Mouse (Mus musculus): ENCODE measurements around the gene Pgap2.

Gene Pgap2

GRCm38 (mm10) chr7:102239591-102239990 lies 29.6 kb downstream of the Pgap2 start:
- no peak for DNase-seq (ENCODE audit: extremely low read depth, insufficient read length, low spot score)

DNA sequence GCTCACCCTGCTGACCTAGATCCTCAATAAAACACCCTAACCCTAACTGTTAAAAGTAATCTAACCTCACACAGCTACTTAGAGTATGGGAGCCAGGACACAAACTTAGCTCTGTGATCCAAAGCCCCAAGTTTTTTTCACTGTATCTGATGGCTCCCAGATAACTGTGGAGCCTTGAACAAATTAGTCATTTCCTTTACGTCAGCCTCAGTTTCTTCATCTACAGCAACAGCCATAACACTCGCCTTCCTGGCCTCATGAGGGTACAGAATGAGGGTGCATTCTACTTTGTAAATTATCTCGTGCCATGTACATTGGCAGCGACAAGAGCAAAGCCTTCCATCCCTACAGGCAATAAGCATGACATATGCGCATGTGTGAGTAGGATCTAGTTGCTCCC lies 32.4 kb downstream of the Pgap2 start:
- DNase-seq (ENCODE audit: extremely low read depth, insufficient read length, low spot score) = no peak

DNA sequence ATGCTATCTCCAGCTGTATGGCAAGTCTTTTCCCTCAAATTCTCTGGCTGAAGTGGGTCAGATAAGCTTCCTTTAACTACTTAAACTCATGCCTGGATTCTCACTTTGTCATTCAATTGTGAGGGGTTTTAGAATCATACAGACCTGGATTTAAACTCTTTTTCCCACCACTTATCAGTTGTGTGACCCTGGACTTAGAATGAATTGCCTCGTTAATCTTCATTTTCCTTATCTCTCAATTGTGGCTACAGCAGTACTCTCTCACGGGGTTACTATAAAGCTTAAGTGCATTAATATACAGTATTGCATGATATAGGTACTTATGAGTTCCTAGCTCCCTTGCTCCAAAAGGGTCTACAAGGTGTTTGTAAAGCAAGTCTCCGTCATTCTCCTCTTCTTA lies 32.9 kb downstream of the Pgap2 start:
- DNase-seq (ENCODE audit: extremely low read depth, insufficient read length, low spot score) = no peak

GRCm38 (mm10) chr7:102243870-102244269 lies 33.9 kb downstream of the Pgap2 start:
- DNase-seq (ENCODE audit: extremely low read depth, insufficient read length, low spot score) = no peak

- DNase-seq (ENCODE audit: extremely low read depth, insufficient read length, low spot score) = no peak
Observed at GRCm38 (mm10) chr7:102244782-102245535, 35.0 kb downstream of the Pgap2 start.

DNA sequence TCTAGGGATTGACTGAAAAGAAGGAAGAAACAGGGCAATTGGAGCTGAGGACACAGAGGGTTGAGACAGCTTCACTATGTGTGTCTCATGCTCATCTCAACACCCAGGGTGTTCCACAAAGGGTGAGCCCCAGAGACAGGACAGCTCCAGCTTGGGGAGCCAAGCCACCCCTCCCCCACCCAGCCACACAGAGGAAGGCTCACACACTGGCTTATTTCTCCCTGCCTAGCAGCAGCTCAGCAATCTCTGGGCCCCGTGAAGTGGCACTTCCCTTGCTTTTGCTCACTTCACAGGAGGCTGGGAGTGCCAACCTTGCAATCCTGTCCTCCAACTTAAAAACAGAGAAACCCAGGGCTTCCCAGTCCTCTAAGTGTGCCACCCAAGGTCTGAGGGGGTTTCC lies 35.8 kb downstream of the Pgap2 start:
- no peak for DNase-seq (ENCODE audit: extremely low read depth, insufficient read length, low spot score)

DNA sequence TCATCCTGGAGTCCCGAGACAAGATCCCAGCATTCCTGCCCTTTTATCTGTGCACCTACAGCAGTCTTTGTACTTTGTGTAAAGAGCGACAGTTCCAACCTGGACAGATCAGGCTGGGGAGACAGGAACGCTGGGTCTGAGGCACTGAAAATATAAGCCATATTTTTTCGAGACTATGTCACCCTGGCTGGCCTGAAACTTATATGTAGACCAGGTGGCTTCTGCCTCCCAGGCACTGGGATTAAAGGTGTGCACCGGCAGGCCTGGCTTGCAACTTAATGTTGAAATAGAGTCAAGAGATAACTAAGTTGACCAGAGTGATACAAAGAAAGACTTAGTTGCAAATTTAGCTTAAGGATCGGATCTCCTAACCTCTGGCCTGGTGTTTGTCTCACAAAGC lies 36.3 kb downstream of the Pgap2 start:
- DNase-seq (ENCODE audit: extremely low read depth, insufficient read length, low spot score) = no peak

- no peak for DNase-seq (ENCODE audit: extremely low read depth, insufficient read length, low spot score)
Observed at GRCm38 (mm10) chr7:102246956-102247797, 37.2 kb downstream of the Pgap2 start.

- no peak for DNase-seq (ENCODE audit: extremely low read depth, insufficient read length, low spot score)
Observed at GRCm38 (mm10) chr7:102248691-102249404, 38.8 kb downstream of the Pgap2 start.

DNA sequence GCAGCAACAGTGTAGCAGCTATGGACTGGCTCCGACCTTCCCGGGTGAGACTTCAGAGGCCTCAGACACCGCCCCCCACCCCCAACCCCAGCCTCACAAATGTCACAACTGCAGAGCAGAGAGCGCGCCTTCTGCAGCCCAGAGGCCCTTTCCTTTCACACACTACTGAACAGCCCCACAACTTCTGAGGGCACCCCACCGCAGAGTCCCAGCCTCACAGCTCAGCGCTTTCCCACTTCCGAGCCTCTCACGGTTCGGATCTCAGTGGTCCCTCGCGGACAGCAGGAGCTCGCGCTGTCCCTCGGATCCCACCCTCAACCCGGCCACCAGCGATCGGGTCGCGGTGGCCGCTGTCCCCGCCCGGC lies 39.5 kb downstream of the Pgap2 start:
- no peak for DNase-seq (ENCODE audit: extremely low read depth, insufficient read length, low spot score)

GRCm38 (mm10) chr7:102249896-102250630 lies 40.1 kb downstream of the Pgap2 start:
- peak; percentile 76 for DNase-seq (ENCODE audit: extremely low read depth, insufficient read length, low spot score)

- peak; percentile 93 for DNase-seq (ENCODE audit: extremely low read depth, insufficient read length, low spot score)
Observed at GRCm38 (mm10) chr7:102250631-102251214, 40.7 kb downstream of the Pgap2 start.

DNA sequence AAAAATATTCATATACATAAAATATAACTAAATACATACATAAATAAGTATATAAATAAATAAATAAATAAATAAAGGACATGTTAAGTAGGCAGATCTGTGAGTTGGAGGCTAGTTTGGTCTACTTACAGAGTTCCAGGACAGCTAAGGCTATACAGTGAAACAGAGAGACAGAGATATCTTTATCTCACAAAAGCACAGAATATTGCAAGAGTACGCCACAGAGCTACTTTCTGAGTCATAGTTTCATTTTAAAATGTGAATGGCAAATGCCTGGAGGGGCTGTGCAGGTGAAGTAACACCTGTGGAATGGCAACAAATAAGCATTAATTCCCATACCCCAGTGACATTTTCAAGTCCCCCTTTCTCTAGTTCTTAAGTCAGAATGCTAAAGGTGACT lies 43.6 kb downstream of the Pgap2 start:
- no peak for DNase-seq (ENCODE audit: extremely low read depth, insufficient read length, low spot score)

- no peak for DNase-seq (ENCODE audit: extremely low read depth, insufficient read length, low spot score)
Observed at GRCm38 (mm10) chr7:102255954-102256353, 45.9 kb downstream of the Pgap2 start, which contains the start of gene Rhog. Gene Rhog, minus strand, starts transcription at chr7:102256054.

- no peak for DNase-seq (ENCODE audit: extremely low read depth, insufficient read length, low spot score)
Observed at GRCm38 (mm10) chr7:102256636-102257035, 46.6 kb downstream of the Pgap2 start.

DNA sequence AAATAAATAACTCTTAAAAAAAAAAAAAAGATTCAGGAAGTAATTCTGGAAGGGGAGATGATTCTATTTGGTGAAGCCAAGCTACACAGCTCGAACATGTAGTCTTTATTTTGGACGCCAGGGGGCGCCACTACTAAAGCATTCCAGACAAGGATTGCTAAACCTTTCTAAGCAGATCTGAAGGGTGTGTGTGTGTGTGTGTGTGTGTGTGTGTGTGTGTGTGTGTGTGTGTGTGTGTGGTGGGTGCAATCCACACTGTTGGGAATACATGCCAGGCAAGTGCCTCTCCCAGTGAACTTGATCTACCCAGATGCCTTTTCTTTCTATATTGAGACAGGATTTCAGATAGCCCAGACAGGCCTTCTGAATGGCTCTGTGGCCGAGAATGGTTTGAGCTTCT lies 48.2 kb downstream of the Pgap2 start:
- no peak for DNase-seq (ENCODE audit: extremely low read depth, insufficient read length, low spot score)

- no peak for DNase-seq (ENCODE audit: extremely low read depth, insufficient read length, low spot score)
Observed at GRCm38 (mm10) chr7:102258753-102259152, 48.7 kb downstream of the Pgap2 start.

DNA sequence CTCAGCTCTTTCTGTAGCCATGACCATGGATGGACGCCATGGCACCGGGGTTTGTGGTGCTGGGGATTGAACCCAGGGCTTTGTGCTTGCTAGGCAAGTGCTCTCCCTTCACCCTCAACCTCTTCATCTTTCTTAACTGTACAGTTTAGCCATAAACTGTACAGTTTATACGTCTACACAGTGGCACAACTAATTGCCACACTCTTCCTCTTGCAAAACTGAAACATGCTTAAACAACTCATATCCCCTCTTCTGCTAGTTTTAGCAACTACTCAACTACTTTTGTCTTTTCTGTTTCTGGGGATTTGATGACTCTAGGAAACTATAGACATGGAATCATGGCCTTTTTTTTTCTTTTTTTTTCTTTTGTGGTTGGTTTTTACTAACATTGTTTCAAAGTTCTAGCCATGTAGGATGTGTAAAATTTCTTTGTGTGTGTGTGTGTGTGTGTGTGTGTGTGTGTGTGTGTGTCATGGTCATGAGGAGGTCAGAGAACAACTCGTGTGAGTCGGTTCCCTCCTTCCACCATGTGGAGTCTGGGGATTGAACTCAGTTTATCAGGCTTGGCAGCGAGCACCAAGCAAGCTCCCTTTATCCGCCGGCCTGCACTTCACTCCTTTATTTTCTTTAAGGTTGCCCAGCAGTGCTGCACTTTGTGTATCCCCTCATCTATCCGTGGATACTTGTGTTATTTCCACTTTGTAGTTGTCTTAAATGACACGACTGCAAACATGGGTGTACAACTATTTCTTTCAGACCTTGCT lies 49.9 kb downstream of the Pgap2 start:
- DNase-seq (ENCODE audit: extremely low read depth, insufficient read length, low spot score) = no peak

- no peak for DNase-seq (ENCODE audit: extremely low read depth, insufficient read length, low spot score)
Observed at GRCm38 (mm10) chr7:102260518-102260917, 50.5 kb downstream of the Pgap2 start.

- no peak for DNase-seq (ENCODE audit: extremely low read depth, insufficient read length, low spot score)
Observed at GRCm38 (mm10) chr7:102263020-102263419, 53.0 kb downstream of the Pgap2 start.

Data from 3134 (cell line).